Mouse (Mus musculus): Measurements from ENCODE around the gene Ranbp17. TPM values are rescaled to one million over a fixed set of nuclear protein-coding genes. Genes with fewer than 3 reads are reported as not detected.
A peak's percentile ranks its signal among the peaks of the same experiment; 100 is the strongest.

Gene Ranbp17
- total and polyA plus RNA-seq, 3 experiments, result 0.21 to 0.34 (median 0.34) TPM

GRCm38 (mm10) chr11:33162211-33162997, 351.1 kb downstream of the Ranbp17 start:
- Histone ChIP-seq H3K4me3 (peak overlapping the region; percentile 86), H3K4me1 (ENCODE audit: control insufficient read depth, insufficient read depth, low read length) (peaks cover 2% of the 10 kb centered on the region), H3K9ac (ENCODE audit: low read depth, low read length) (peak overlapping the region; percentile 71), H3K27me3 (ENCODE audit: control insufficient read depth, insufficient read depth, low read length) (no peaks in the 10 kb centered on the region), H3K36me3 (ENCODE audit: control insufficient read depth, insufficient read depth, low read length) (peaks cover 15% of the 10 kb centered on the region), H3K79me2 (replicated peaks; ENCODE audit: control insufficient read depth, insufficient read depth, low read length) (no peaks in the 10 kb centered on the region), H3K27ac (peak overlapping the region; percentile 95)
- TF ChIP-seq CTCF (IDR thresholded peaks at IDR 0.05) (no peak), POLR2A (IDR thresholded peaks at IDR 0.05; ENCODE audit: insufficient read depth, low read depth, low read length) (no peak), EP300 (IDR thresholded peaks at IDR 0.05; ENCODE audit: insufficient read depth, low read depth, low read length) (no peak)
- intact Hi-C loops (cut with DNase I), result loop anchor here (2.0 kb wide), 1 partner anchor 40 kb away; the partner anchor contains the start of gene Tlx3
- DNase-seq, result peak; percentile 70
- WGBS, result 3% methylated on average over 53 of the region's 53 CpGs

Other genes starting within 250 kb of the Ranbp17 start
- gene Gm12117, start 237.0 kb downstream of the Ranbp17 start, total RNA-seq (2021), result not detected
- gene Gm12117, start 237.0 kb downstream of the Ranbp17 start, polyA plus RNA-seq (2012; rRNA removed), result not detected in 2 replicates
- not detected for gene Gabrp, start 65.2 kb upstream of the Ranbp17 start, total RNA-seq (2021)
- gene Gabrp, start 65.2 kb upstream of the Ranbp17 start, polyA plus RNA-seq (2012; rRNA removed), result 0.06 and 2.6 TPM in 2 replicates
- gene D130052B06Rik, start 85.6 kb upstream of the Ranbp17 start, total RNA-seq (2021), result not detected
- gene D130052B06Rik, start 85.6 kb upstream of the Ranbp17 start, polyA plus RNA-seq (2012; rRNA removed), result not detected in 2 replicates

All from heart, adult 2 months (tissue).